Mouse (Mus musculus) liver, embryonic 13.5 days (tissue): ENCODE data around the gene Kif1a. TPM values are rescaled to one million over a fixed set of nuclear protein-coding genes. Genes with fewer than 3 reads are reported as not detected.
"Not testable (repeated sequence)": the region's sequence is repeated elsewhere in the genome, so short reads cannot be mapped to it uniquely, and the experiment has no call there.

ENCODE experiments used
- ATAC-seq: fragments of 200-750 bp; cut with Nextera tagmentation; 2 replicates; pipeline ENCODE4 v1.8.0; 2017; ENCODE audit warnings: low read depth, mild to moderate bottlenecking, moderate number of reproducible peaks, moderate library complexity
- DNase-seq: peaks from one replicate; pipeline ENCODE4 v3.0.0; 2022
- H3K27ac ChIP-seq: fragments of 300-500 bp; sonication (generic); 2 replicates; pipeline ENCODE4 v1.5.1; 2015; ENCODE audit warnings: moderate library complexity, mild to moderate bottlenecking, inconsistent platforms
- H3K27me3 ChIP-seq: fragments of 300-500 bp; sonication (generic); 2 replicates; pipeline ENCODE4 v1.6.1; 2015; ENCODE audit warnings: mild to moderate bottlenecking, inconsistent platforms
- H3K36me3 ChIP-seq: fragments of 300-500 bp; sonication (generic); 2 replicates; pipeline ENCODE4 v1.6.1; 2015; ENCODE audit warnings: mild to moderate bottlenecking, inconsistent platforms
- H3K4me1 ChIP-seq: fragments of 300-500 bp; sonication (generic); replicated peaks from 2 replicates; pipeline ENCODE4 v1.6.1; 2015; ENCODE audit warnings: inconsistent platforms
- H3K4me2 ChIP-seq: fragments of 300-500 bp; sonication (generic); 2 replicates; pipeline ENCODE4 v1.6.1; 2015; ENCODE audit warnings: inconsistent platforms, mild to moderate bottlenecking, moderate library complexity
- H3K4me3 ChIP-seq: fragments of 300-500 bp; sonication (generic); replicated peaks from 2 replicates; pipeline ENCODE4 v1.5.1; 2015; ENCODE audit warnings: mild to moderate bottlenecking, inconsistent platforms
- H3K9ac ChIP-seq: fragments of 300-500 bp; sonication (generic); 2 replicates; pipeline ENCODE4 v1.6.1; 2015; ENCODE audit warnings: mild to moderate bottlenecking, inconsistent platforms
- H3K9me3 ChIP-seq: fragments of 300-500 bp; sonication (generic); replicated peaks from 2 replicates; pipeline ENCODE4 v1.6.1; 2016; ENCODE audit warnings: inconsistent platforms
- WGBS: fragments of 180-500 bp; shearing (Covaris S2); methylation state at CpG from one replicate; pipeline ENCODE4 v1.1.7; 2015; ENCODE audit not compliant: insufficient replicate concordance; 5-methylcytosine and 5-hydroxymethylcytosine counted together
- polyA plus RNA-seq: library from polyadenylated mRNA; unstranded; fragments of >200 nt; fragmentation: Nextera tagmentation; extraction: Ambion mirVana; gene quantifications from 2 replicates; pipeline ENCODE4 v1.2.1, GENCODE M21; 2015

Kif1a gene
- polyA plus RNA-seq, 1 experiment from 2014 or later: 0.61 TPM

DNA sequence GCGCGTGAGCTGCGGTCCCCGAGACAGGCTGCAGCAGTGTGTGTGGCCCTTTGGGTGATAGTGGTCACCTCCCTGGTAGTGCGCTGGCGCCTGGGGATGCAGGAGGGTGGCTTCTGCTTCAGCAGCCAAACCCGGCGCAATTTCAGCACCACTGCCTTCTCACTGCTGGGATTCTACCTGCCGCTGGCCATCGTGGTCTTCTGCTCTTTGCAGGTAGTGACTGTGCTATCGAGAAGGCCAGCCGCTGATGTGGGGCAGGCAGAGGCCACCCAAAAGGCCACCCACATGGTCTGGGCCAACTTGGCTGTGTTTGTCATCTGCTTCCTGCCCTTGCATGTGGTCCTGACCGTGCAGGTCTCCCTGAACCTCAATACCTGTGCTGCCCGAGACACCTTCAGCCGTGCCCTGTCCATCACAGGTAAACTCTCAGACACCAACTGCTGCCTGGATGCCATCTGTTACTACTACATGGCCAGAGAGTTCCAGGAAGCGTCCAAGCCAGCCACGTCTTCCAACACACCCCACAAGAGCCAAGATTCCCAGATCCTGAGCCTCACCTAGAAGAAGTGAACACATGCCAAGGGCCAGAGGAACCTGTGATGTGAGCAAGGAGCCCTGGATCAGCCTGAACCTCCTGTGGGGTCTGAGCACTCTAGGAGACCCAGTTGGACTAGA, 118.7 kb downstream of the Kif1a start:
- Histone ChIP-seq H3K4me2 (no peak overlapping the region), H3K27ac (no peak overlapping the region), H3K4me1 (no peaks in the 10 kb centered on the region), H3K4me3 (no peak overlapping the region), H3K27me3 (no peaks in the 10 kb centered on the region), H3K9ac (no peak overlapping the region), H3K9me3 (no peaks in the 10 kb centered on the region), H3K36me3 (no peaks in the 10 kb centered on the region)
- 78% methylated on average over 17 of the region's 17 CpGs for WGBS
- no peak for ATAC-seq
- DNase-seq: no peak

DNA sequence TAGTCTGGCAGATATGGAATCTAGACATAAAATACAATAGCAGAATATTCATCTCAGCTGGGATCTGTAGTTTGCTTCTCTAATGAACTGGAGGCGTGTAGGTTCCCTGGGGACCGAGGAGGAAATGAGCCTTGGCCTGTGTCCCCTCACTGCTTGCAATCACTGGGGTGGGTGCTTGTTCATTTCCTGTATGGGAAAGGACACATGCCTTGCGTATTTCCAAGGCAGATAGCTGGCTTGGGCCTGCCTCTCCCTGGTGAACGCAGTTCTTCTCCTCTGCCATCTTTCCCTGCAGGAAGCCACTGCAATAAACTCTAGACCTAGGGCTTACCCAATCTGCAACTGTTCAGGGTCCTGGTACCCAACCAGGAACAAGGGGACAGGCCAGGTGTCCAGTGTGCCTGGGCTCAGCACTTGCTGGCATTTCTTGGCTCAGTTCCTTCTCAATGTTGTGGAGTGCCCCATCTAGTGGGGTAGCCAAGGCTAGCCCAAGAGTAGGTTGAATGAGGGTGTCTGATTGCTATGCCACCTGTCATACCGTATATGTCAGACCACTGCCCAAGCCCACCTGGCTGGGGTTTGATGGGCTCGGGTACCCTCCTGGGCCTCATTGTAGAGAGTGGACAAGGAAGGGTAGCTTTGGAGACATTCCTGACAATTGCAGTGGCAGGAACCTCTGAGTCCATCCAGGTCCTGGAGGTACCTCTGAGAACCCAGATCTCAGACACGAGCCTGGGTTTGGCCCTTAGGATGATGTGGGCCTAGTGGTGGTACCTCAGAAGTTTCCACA, 120.5 kb downstream of the Kif1a start:
- WGBS: 53% methylated on average over 7 of the region's 7 CpGs
- Histone ChIP-seq H3K9ac (no peak overlapping the region), H3K4me3 (no peak overlapping the region), H3K9me3 (no peaks in the 10 kb centered on the region), H3K27ac (no peak overlapping the region), H3K36me3 (no peaks in the 10 kb centered on the region), H3K27me3 (no peaks in the 10 kb centered on the region), H3K4me2 (no peak overlapping the region), H3K4me1 (no peaks in the 10 kb centered on the region)
- ATAC-seq (no peak), DNase-seq (no peak)

DNA sequence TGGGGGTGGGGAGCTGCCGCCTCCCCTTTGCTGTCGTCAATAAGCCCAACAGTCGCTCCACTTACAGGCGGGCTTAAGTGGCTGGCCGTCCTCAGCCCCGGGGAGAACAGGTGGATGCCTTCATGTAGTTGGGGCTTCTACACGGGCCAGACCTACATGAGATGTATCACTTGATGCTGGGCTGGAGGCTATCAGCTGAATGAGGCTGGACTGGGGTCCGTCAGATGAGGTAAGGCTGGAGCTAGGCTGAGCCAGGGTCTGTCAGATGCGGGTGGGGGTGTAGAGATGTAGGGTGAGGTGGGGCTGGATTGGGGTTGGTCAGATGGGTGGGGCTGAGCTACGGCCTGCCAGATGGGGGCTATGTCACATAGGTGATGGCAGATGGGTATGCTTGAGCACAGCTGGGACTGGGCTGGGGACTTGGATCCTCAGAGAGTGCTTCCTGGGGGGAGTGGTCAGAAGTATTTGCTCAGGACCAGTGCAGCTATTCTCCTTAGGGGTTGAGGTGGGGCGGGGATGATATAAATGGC, 122.6 kb downstream of the Kif1a start:
- Histone ChIP-seq H3K4me3 (no peak overlapping the region), H3K27ac (no peak overlapping the region), H3K27me3 (no peaks in the 10 kb centered on the region), H3K9ac (no peak overlapping the region), H3K4me1 (no peaks in the 10 kb centered on the region), H3K36me3 (no peaks in the 10 kb centered on the region), H3K4me2 (no peak overlapping the region), H3K9me3 (no peaks in the 10 kb centered on the region)
- 37% methylated on average over 11 of the region's 11 CpGs for WGBS
- DNase-seq: no peak
- no peak for ATAC-seq

DNA sequence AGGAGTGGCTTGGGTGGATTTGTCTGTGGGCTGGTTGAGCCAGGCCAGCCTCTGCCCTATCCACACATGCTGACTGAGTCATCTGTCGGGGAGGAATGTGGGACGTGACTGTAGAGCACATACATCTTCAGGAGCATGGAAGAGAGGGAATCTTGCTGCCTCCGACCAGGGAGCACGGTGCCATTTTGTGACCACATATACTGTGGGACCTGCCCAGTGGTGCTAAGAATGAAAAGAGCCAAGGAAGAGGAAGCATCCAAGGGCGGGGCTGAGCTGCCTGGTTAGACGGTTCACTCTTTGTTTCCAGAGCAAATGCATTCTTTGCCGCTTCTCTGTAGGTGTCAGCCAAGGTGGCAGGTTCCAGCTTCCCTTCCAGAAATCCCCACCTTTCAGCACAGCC, 123.1 kb downstream of the Kif1a start:
- Histone ChIP-seq H3K4me3 (no peak overlapping the region), H3K4me2 (no peak overlapping the region), H3K9me3 (no peaks in the 10 kb centered on the region), H3K27me3 (no peaks in the 10 kb centered on the region), H3K4me1 (no peaks in the 10 kb centered on the region), H3K9ac (no peak overlapping the region), H3K36me3 (no peaks in the 10 kb centered on the region), H3K27ac (no peak overlapping the region)
- 39% methylated on average over 7 of the region's 7 CpGs for WGBS
- ATAC-seq (no peak), DNase-seq (no peak)

DNA sequence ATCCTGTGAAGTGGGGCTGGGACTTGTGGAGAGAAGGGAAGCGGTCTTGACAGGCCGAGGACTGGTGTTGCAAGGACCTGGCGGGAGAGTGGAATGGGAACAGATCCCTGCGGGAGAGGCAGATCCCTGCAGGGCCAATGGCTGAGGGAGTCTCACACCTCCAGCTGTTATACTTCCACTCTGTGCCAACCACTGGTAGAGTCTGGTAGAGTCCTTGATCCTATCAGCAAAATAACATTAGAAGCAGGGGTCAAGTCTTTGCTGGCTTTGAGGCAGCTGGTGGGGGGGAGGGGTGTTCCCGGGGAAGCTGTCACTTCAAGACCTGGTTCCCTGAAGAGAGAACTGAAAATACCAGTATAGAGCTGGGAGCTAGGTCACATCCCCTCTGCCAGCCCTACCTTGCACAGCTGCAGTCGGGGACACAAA, 125.6 kb downstream of the Kif1a start:
- no peak for DNase-seq
- no peaks in the 10 kb centered on the region for H3K4me1 ChIP-seq
- H3K27me3 ChIP-seq: no peaks in the 10 kb centered on the region
- ATAC-seq: no peak
- H3K27ac ChIP-seq: no peak overlapping the region
- H3K36me3 ChIP-seq: no peaks in the 10 kb centered on the region
- H3K4me3 ChIP-seq: no peak overlapping the region
- H3K9ac ChIP-seq: no peak overlapping the region
- no peak overlapping the region for H3K4me2 ChIP-seq
- no peaks in the 10 kb centered on the region for H3K9me3 ChIP-seq
- 55% methylated on average over 6 of the region's 6 CpGs for WGBS

DNA sequence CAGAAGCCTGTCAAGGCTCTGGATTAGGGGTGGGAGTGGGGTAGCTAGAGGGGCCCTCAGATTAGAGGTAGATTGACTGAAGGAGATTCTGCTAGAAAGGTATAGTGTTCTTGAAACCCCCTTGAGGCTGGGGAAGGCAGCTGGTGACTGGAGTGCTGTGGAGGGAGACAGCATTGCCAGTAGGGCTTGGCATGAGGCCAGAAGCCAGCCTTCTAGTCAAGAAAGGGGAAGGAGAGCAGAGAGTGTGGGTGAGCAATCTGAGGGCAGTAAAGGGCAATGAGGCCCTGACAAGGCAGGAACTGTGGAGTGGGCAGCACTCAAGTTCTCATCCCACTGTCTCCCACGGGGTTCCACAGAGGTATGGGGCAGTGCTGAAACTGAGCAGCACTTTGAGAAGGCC, 128.9 kb downstream of the Kif1a start:
- H3K27ac ChIP-seq: no peak overlapping the region
- H3K4me2 ChIP-seq: no peak overlapping the region
- H3K36me3 ChIP-seq: no peaks in the 10 kb centered on the region
- no peak overlapping the region for H3K4me3 ChIP-seq
- no peaks in the 10 kb centered on the region for H3K27me3 ChIP-seq
- no peak for DNase-seq
- no peak for ATAC-seq
- WGBS: 13% methylated on average over 1 of the region's 1 CpGs
- H3K9me3 ChIP-seq: no peaks in the 10 kb centered on the region
- H3K9ac ChIP-seq: no peak overlapping the region
- H3K4me1 ChIP-seq: no peaks in the 10 kb centered on the region

DNA sequence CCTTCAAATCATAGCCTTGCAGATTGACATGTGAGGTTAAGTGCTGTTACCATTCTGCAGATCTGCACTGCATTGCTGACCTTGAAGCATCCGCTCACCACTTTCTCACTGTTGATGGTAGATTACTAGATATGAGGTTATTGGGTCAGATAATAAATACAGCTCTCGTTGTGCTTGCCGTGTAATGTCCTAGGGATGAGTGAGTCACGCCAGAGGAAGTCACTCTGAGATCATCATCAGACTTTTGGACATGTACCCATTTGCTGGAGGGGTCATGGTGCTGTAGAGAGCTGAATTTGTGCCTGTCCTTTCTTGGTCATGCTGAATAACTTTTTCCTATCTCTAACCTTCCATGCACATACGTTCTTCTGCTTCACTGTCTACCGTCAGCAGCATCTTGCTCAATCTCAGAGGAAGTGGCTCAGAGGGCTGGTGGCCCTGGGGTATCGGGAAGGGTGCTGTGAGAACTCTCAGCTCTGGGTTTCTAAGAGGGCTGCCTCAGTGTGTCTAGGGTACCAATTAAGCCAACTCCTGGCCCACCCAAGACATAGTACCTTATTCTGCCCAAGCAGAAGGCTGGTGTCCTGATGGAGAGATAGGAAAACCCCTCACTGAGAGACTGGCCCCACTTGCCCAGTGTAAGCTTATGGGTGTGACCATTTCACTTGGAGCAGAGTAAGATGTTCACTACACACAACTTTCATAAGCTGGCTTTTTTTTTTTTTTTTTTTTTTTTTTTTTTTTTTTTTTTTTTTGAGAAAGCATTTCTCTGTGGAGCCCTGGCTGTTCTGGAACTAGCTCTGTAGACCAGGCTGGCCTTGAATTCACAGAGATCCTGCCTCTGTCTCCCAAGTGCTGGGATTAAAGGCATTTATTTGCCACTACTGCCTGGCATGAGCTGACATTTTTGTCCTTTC, 129.6 kb downstream of the Kif1a start:
- DNase-seq (no peak), ATAC-seq (no peak)
- no peaks in the 10 kb centered on the region for H3K27me3 ChIP-seq
- H3K9me3 ChIP-seq: no peaks in the 10 kb centered on the region
- H3K27ac ChIP-seq: no peak overlapping the region
- H3K4me2 ChIP-seq: no peak overlapping the region
- 38% methylated on average over 7 of the region's 7 CpGs for WGBS
- H3K4me3 ChIP-seq: no peak overlapping the region
- no peak overlapping the region for H3K9ac ChIP-seq
- H3K36me3 ChIP-seq: no peaks in the 10 kb centered on the region
- H3K4me1 ChIP-seq: no peaks in the 10 kb centered on the region

DNA sequence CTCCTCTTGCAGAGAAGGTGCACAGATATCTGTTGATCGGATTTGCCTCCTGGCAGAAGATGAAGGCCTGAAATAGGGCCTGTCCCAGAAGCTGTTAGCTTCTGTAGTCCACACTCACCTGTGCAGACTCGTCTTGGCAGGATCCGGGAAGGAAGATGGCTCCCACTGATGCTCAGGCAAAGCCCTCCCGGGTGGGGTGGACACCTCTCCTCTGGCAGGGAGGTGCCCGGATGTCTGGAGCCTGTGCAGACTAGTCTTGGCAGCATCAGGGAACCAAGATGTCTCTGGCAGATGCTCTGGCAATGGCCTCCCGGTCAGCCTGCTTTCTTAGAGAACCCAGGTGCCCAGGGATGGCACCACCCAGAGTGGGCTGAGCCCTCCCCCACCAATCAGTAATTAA, 131.0 kb downstream of the Kif1a start:
- ATAC-seq, H3K9me3 ChIP-seq, H3K36me3 ChIP-seq, H3K4me1 ChIP-seq, H3K4me2 ChIP-seq, H3K27ac ChIP-seq, H3K9ac ChIP-seq, H3K4me3 ChIP-seq, H3K27me3 ChIP-seq, DNase-seq: not testable (repeated sequence)
- WGBS: 60% methylated on average over 6 of the region's 6 CpGs

Other genes with a start within 250 kb of the Kif1a start
- 0.09 TPM in 1 of 2 replicates, not detected in the other for gene Ankmy1, start 199.0 kb downstream of the Kif1a start, polyA plus RNA-seq
- 6.7 and 7.5 TPM in 2 replicates for gene Dusp28, start 195.0 kb downstream of the Kif1a start, polyA plus RNA-seq
- gene Rnpepl1, start 191.2 kb downstream of the Kif1a start, polyA plus RNA-seq: 12.3 and 13.1 TPM in 2 replicates
- 10.1 and 10.9 TPM in 2 replicates for gene Capn10, start 167.6 kb downstream of the Kif1a start, polyA plus RNA-seq
- gene Gpr35, start 151.1 kb downstream of the Kif1a start, polyA plus RNA-seq: 0.37 and 0.42 TPM in 2 replicates
- not detected in 2 replicates for gene Aqp12, start 95.6 kb downstream of the Kif1a start, polyA plus RNA-seq
- gene Agxt, start 33.3 kb upstream of the Kif1a start, polyA plus RNA-seq: 4.3 and 4.7 TPM in 2 replicates
- gene 2310007B03Rik, start 59.0 kb upstream of the Kif1a start, polyA plus RNA-seq: 0.09 and 0.10 TPM in 2 replicates
- gene Crocc2, start 66.8 kb upstream of the Kif1a start, polyA plus RNA-seq: not detected in 2 replicates
- gene Sned1, start 133.9 kb upstream of the Kif1a start, polyA plus RNA-seq: 0.25 and 0.29 TPM in 2 replicates
- gene Mterf4, start 204.0 kb upstream of the Kif1a start, polyA plus RNA-seq: 14.5 and 15.1 TPM in 2 replicates
- gene Ppp1r7, start 240.9 kb upstream of the Kif1a start, polyA plus RNA-seq: 46.3 and 65.5 TPM in 2 replicates
- 6.2 and 6.6 TPM in 2 replicates for gene Pask, start 241.5 kb upstream of the Kif1a start, polyA plus RNA-seq